Mouse (Mus musculus): Measurements from ENCODE around the gene Rora. TPM values are rescaled to one million over a fixed set of nuclear protein-coding genes. Genes with fewer than 3 reads are reported as not detected.

The Rora gene
- polyA plus RNA-seq, 1 experiment from 2014 or later: 4.7 TPM

DNA sequence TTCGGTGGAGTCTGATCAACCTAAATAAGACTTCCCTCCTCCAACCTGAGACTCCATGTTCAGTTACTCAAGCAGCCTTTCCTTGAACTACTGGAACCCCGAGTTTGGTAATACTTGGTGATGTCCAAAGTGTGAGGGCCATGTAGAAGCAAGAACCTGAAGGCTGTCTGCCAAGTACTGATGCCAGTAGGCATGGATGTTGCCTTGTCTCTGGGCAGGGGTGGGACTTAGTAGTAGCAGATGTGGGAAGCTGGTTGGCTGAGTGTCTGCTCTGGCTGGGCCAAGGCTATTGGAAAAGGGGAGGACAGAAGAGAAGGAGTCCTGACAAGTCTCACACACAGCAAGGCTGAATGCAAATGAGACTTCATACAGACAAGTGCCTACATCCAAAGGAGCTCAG, 154.1 kb downstream of the Rora start:
- Histone ChIP-seq H3K36me3 (no peaks in the 10 kb centered on the region), H3K9ac (no peak overlapping the region), H3K9me3 (no peaks in the 10 kb centered on the region), H3K4me1 (replicated peaks) (0 out of 2 replicates have a peak, but pooled peaks cover 2% of the 10 kb centered on the region), H3K27ac (no peak overlapping the region), H3K4me3 (replicated peaks) (no peak overlapping the region), H3K27me3 (replicated peaks) (no peaks in the 10 kb centered on the region), H3K4me2 (replicated peaks) (no peak overlapping the region)
- no peak for ATAC-seq
- 92% methylated on average over 2 of the region's 2 CpGs for WGBS

DNA sequence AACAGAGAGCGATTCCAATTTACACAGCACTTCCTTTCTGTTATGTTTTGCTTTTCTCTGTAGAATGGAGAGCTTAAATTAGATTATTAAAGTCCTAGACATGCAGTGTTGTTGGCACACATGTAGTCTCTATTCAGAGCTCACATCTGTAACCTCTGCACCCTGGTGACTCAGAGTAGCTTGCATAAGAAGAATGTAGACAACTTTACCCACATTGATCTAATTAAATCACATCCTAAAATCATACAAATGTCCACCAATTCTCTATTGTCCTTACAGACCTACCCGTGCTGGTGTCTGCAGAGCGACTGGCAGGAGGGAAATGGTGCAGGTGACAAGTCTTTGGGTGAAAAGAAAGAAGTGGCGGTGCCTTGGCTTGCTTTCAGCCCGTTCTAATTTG, 155.9 kb downstream of the Rora start:
- no peak for ATAC-seq
- no peak overlapping the region for H3K4me2 ChIP-seq (replicated peaks)
- H3K4me1 ChIP-seq (replicated peaks): peaks cover 4% of the 10 kb centered on the region; the same call in 1 of the 2 replicates
- H3K9me3 ChIP-seq: no peaks in the 10 kb centered on the region
- no peak overlapping the region for H3K9ac ChIP-seq
- no peaks in the 10 kb centered on the region for H3K36me3 ChIP-seq
- 70% methylated on average over 5 of the region's 5 CpGs for WGBS
- H3K27me3 ChIP-seq (replicated peaks): no peaks in the 10 kb centered on the region
- H3K4me3 ChIP-seq (replicated peaks): no peak overlapping the region
- no peak overlapping the region for H3K27ac ChIP-seq

GRCm38 (mm10) chr9:68814723-68815122, 161.1 kb downstream of the Rora start:
- H3K9me3 ChIP-seq: no peaks in the 10 kb centered on the region
- no peak overlapping the region for H3K9ac ChIP-seq
- no peak overlapping the region for H3K27ac ChIP-seq
- H3K4me3 ChIP-seq (replicated peaks): no peak overlapping the region
- 87% methylated on average over 1 of the region's 1 CpGs for WGBS
- H3K27me3 ChIP-seq (replicated peaks): no peaks in the 10 kb centered on the region
- H3K4me1 ChIP-seq (replicated peaks): peaks cover 4% of the 10 kb centered on the region; the same call in 1 of the 2 replicates
- ATAC-seq: no peak
- H3K36me3 ChIP-seq: no peaks in the 10 kb centered on the region
- no peak overlapping the region for H3K4me2 ChIP-seq (replicated peaks)

GRCm38 (mm10) chr9:68815877-68816276, 162.3 kb downstream of the Rora start:
- H3K9ac ChIP-seq: no peak overlapping the region
- no peaks in the 10 kb centered on the region for H3K9me3 ChIP-seq
- 86% methylated on average over 9 of the region's 9 CpGs for WGBS
- no peak for ATAC-seq
- H3K4me3 ChIP-seq (replicated peaks): no peak overlapping the region
- H3K27ac ChIP-seq: no peak overlapping the region
- peaks cover 4% of the 10 kb centered on the region; the same call in 1 of the 2 replicates for H3K4me1 ChIP-seq (replicated peaks)
- no peak overlapping the region for H3K4me2 ChIP-seq (replicated peaks)
- H3K36me3 ChIP-seq: no peaks in the 10 kb centered on the region
- no peaks in the 10 kb centered on the region for H3K27me3 ChIP-seq (replicated peaks)

GRCm38 (mm10) chr9:68820036-68820435, 166.4 kb downstream of the Rora start:
- no peak for ATAC-seq
- no peak overlapping the region for H3K9ac ChIP-seq
- H3K4me2 ChIP-seq (replicated peaks): no peak overlapping the region
- WGBS: 74% methylated on average over 4 of the region's 4 CpGs
- no peaks in the 10 kb centered on the region for H3K36me3 ChIP-seq
- no peaks in the 10 kb centered on the region for H3K4me1 ChIP-seq (replicated peaks)
- H3K9me3 ChIP-seq: no peaks in the 10 kb centered on the region
- H3K27me3 ChIP-seq (replicated peaks): no peaks in the 10 kb centered on the region
- no peak overlapping the region for H3K27ac ChIP-seq
- H3K4me3 ChIP-seq (replicated peaks): no peak overlapping the region

DNA sequence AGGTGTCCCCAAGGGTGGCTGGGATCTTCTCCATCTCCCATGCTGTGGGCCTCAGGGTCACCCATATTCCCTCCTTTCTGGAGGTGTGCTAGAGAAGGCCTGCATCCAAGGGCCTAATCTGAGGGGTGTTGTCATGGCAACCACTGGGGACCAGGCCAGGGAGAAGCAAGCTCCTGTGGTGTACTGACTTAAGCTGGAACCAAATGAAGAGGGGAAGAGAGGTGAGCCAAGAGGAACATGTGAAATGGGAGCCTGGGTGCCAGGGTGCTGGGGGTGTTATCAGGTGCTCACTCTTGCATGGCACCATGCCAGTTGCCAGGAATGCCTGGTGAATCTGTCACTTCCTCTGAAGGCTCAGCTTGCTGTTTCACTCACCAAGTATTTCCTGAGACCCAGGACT, 166.9 kb downstream of the Rora start:
- Histone ChIP-seq H3K4me2 (replicated peaks) (no peak overlapping the region), H3K9me3 (no peaks in the 10 kb centered on the region)

DNA sequence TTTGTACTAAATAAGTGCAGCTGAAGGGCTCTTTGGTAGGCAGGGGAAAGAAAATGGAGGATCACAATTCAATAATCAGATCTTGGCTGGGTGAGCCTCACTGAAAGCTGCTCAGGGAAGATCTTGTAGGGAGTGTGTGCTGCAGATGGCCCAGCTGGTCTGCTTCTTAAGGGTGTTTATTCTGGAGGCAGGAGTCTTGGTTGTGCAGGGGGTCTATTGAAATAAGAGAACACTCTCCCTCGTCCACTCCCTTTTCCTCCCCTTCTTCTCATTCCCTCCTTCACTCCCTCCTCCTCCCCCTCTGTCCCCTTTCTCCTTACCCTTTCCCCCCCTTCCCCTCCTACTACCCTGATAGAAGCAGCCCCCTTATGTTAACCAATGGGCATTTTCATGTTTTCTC, 167.8 kb downstream of the Rora start:
- H3K27ac ChIP-seq: no peak overlapping the region
- no peaks in the 10 kb centered on the region for H3K4me1 ChIP-seq (replicated peaks)
- no peaks in the 10 kb centered on the region for H3K9me3 ChIP-seq
- no peak overlapping the region for H3K4me2 ChIP-seq (replicated peaks)
- ATAC-seq: no peak
- WGBS: 21% methylated on average over 1 of the region's 1 CpGs
- H3K4me3 ChIP-seq (replicated peaks): no peak overlapping the region
- no peaks in the 10 kb centered on the region for H3K27me3 ChIP-seq (replicated peaks)
- H3K36me3 ChIP-seq: no peaks in the 10 kb centered on the region
- no peak overlapping the region for H3K9ac ChIP-seq

More for the DNA sequence above, 166.9 kb downstream of the Rora start:
- Histone ChIP-seq H3K27me3 (replicated peaks) (no peaks in the 10 kb centered on the region), H3K9ac (no peak overlapping the region), H3K4me1 (replicated peaks) (no peaks in the 10 kb centered on the region), H3K36me3 (no peaks in the 10 kb centered on the region), H3K4me3 (replicated peaks) (no peak overlapping the region), H3K27ac (no peak overlapping the region)
- no peak for ATAC-seq

DNA sequence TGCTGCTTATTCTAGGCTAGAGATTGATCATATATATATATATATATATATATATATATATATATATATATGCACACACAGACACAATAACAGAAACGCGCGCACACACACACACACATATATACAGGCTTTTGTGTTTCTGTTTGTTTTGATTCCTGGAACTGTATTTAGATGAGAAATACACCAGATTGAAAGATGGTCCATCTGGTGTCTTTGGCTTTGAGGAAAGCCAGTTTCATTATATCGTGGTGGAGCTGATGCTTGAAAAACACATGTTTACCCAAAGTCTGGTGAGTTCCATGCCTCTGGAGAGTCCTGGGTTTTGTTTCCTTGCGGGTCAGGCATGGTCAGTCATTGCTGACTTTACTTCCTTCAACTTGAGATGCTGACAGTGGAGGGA, 169.7 kb downstream of the Rora start:
- Histone ChIP-seq H3K9me3 (no peaks in the 10 kb centered on the region), H3K27me3 (replicated peaks) (no peaks in the 10 kb centered on the region), H3K4me2 (replicated peaks) (no peak overlapping the region), H3K9ac (no peak overlapping the region), H3K4me3 (replicated peaks) (no peak overlapping the region), H3K4me1 (replicated peaks) (no peaks in the 10 kb centered on the region), H3K36me3 (no peaks in the 10 kb centered on the region), H3K27ac (no peak overlapping the region)
- ATAC-seq: no peak
- WGBS: 82% methylated on average over 5 of the region's 5 CpGs

DNA sequence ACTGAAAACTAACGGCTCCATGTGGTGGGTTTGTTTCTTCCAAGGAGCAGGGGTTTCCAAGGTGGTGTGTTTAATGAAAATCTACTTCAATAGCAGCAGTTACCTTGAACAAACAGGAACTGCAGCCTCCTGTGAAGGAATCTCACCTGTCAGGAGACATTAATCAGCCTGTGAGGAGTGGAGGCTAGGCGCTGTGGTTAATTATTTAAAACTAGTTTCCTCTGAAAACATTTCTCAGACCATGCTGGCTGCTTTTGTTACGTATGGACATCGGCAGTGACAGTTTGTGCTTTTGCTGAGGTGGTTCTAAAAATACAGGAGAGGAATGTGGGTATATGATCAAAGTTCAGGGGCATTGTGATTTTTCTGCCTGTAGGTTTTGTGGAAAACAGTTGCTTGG, 171.5 kb downstream of the Rora start:
- Histone ChIP-seq H3K27ac (no peak overlapping the region), H3K9me3 (no peaks in the 10 kb centered on the region), H3K4me3 (replicated peaks) (no peak overlapping the region), H3K27me3 (replicated peaks) (no peaks in the 10 kb centered on the region), H3K4me2 (replicated peaks) (no peak overlapping the region), H3K9ac (no peak overlapping the region), H3K36me3 (no peaks in the 10 kb centered on the region), H3K4me1 (replicated peaks) (no peaks in the 10 kb centered on the region)
- ATAC-seq: peak; percentile 71
- 48% methylated on average over 4 of the region's 4 CpGs for WGBS

DNA sequence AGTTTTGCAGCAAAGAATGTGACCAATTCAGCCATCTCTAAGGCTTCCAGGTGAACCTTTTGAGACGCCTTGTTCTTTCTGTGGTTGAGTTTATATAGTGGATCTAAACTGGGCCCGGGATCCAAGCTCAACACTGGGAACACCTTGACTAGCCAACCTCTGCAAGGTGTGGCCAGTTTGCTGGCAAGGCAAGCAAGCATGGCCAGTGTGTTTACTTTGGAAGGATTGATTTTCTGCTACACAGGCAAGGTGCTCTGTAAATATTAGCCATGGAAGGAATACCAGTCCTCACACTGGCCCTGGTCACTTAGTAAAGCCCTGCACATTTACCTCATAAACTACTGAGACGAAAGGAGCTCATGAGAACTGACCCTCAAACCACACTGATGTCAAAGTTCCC, 172.3 kb downstream of the Rora start:
- 61% methylated on average over 3 of the region's 3 CpGs for WGBS
- Histone ChIP-seq H3K4me3 (replicated peaks) (no peak overlapping the region), H3K9me3 (no peaks in the 10 kb centered on the region), H3K9ac (no peak overlapping the region), H3K27ac (no peak overlapping the region), H3K4me1 (replicated peaks) (no peaks in the 10 kb centered on the region), H3K27me3 (replicated peaks) (no peaks in the 10 kb centered on the region), H3K36me3 (no peaks in the 10 kb centered on the region), H3K4me2 (replicated peaks) (no peak overlapping the region)
- ATAC-seq: peak; percentile 51; the same call in 1 of the 2 replicates

GRCm38 (mm10) chr9:68827441-68827840, 173.9 kb downstream of the Rora start:
- WGBS: 48% methylated on average over 3 of the region's 3 CpGs
- no peak overlapping the region for H3K9ac ChIP-seq
- no peak overlapping the region for H3K4me2 ChIP-seq (replicated peaks)
- H3K4me1 ChIP-seq (replicated peaks): no peaks in the 10 kb centered on the region
- no peaks in the 10 kb centered on the region for H3K36me3 ChIP-seq
- ATAC-seq: no peak
- H3K27me3 ChIP-seq (replicated peaks): no peaks in the 10 kb centered on the region
- H3K27ac ChIP-seq: no peak overlapping the region
- H3K4me3 ChIP-seq (replicated peaks): no peak overlapping the region
- no peaks in the 10 kb centered on the region for H3K9me3 ChIP-seq

- H3K9me3 ChIP-seq: no peaks in the 10 kb centered on the region
- H3K27ac ChIP-seq: no peak overlapping the region
- H3K27me3 ChIP-seq (replicated peaks): no peaks in the 10 kb centered on the region
- no peak overlapping the region for H3K9ac ChIP-seq
- H3K4me3 ChIP-seq (replicated peaks): no peak overlapping the region
- no peak overlapping the region for H3K4me2 ChIP-seq (replicated peaks)
- no peak for ATAC-seq
- no peaks in the 10 kb centered on the region for H3K36me3 ChIP-seq
- 83% methylated on average over 4 of the region's 4 CpGs for WGBS
- no peaks in the 10 kb centered on the region for H3K4me1 ChIP-seq (replicated peaks)
Measured at GRCm38 (mm10) chr9:68829903-68830302, 176.3 kb downstream of the Rora start.

DNA sequence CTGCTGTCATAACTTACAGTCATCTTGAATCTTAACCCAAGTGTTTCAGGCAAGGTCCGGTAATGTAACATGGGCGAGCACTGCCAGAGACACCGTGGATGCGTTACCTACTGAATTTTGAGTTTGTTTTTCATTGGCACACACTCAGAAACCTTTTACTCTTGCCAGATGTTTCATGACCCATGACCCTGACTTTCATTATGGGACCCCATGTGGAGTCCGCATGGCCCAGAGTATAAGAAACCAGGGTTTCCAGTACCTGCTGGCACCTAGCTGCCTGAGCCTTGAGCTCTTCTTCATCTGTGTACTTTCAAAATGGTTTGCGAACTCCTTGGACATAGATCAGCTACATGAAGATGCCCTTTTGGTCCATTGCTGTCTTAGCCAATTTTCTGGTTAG, 179.7 kb downstream of the Rora start:
- no peak for ATAC-seq
- Histone ChIP-seq H3K27me3 (replicated peaks) (no peaks in the 10 kb centered on the region), H3K4me3 (replicated peaks) (no peak overlapping the region), H3K9ac (no peak overlapping the region), H3K27ac (no peak overlapping the region), H3K4me1 (replicated peaks) (no peaks in the 10 kb centered on the region), H3K9me3 (no peaks in the 10 kb centered on the region), H3K36me3 (no peaks in the 10 kb centered on the region), H3K4me2 (replicated peaks) (no peak overlapping the region)
- 83% methylated on average over 6 of the region's 6 CpGs for whole genome bisulfite sequencing
